Mouse (Mus musculus): ENCODE results near the gene Cyb5r3. TPM values are rescaled to one million over a fixed set of nuclear protein-coding genes. Genes with fewer than 3 reads are reported as not detected.

Cyb5r3 gene
- total and polyA plus RNA-seq, 3 experiments: 22.6 to 67.0 TPM; not detected in 1

DNA sequence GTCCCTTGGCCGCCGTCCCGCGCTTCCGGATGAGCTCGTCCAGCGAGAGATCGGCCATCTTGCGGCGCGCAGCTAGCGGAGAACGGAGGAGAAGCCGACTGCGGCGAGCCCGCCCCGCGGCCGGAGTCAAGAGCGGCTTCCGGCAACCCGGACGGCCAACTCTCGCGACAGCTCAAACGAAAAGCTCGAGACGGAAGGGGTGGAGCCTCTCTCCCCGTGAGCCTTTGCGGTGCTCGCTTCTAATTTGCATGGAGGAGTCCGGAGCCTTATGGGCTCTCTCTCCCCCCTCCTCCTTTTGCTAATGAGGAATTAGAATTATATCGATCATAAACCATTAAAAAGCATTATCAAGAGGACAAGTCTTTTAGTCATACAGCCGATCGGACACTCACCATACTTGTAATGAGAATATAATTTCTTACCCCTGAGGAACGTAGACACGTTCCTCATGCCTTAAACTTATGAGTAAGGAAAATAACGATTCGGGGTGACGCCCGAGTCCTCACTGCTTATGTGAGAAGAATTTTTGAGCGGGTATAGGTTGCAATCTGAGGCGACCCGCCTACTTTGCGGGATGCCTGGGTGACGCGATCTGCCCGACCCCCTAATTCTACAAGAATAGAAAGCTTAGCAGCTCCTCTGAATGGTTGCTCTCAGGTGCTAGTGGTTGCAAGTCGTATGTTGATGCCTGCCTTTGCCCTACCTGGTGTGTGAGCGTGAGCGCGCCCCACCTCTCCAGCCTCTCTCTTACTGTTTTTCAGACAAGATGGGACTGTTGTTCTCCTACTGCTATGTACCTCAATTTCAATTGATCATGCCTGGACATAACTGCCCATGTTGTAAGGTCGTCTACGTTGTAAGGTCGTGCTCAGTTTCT is 23.0 kb downstream of the Cyb5r3 start, which contains the start of gene Poldip3:
Poldip3 (minus strand) TSS at position 189 of the 877 bp plus-strand sequence.
- peak; percentile 96 to 99 for TF ChIP-seq POLR2A (IDR thresholded peaks at IDR 0.05; ENCODE audit: control insufficient read depth in 1 of 2, insufficient read depth in 1 of 2, low read depth in 1 of 2, low read length in 2 of 2, poor library complexity in 1 of 2)
- peak; percentile 88 for TF ChIP-seq HCFC1 (IDR thresholded peaks at IDR 0.05; ENCODE audit: low read depth, low read length)
- peak; percentile 91 for TF ChIP-seq ELF1 (IDR thresholded peaks at IDR 0.05; ENCODE audit: low read depth, low read length)
- TF ChIP-seq TCF12 (IDR thresholded peaks at IDR 0.05; ENCODE audit: low read depth, low read length): peak; percentile 56
- no peak; the same call in 1 of the 2 replicates for TF ChIP-seq KAT2A (conservative IDR thresholded peaks at IDR 0.05; ENCODE audit: low read depth, low read length)
- peak; percentile 100 for TF ChIP-seq ZMIZ1 (IDR thresholded peaks at IDR 0.05; ENCODE audit: low read depth, low read length)
- peak; percentile 100 for TF ChIP-seq POLR2AphosphoS2 (IDR thresholded peaks at IDR 0.05; ENCODE audit: low read length)
- TF ChIP-seq GABPA (IDR thresholded peaks at IDR 0.05; ENCODE audit: low read depth, low read length): no peak
- no peak for TF ChIP-seq UBTF (IDR thresholded peaks at IDR 0.05; ENCODE audit: borderline replicate concordance, insufficient read depth, low read depth, low read length)
- TF ChIP-seq NELFE (IDR thresholded peaks at IDR 0.05; ENCODE audit: low read depth, low read length): peak; percentile 92
- peak; percentile 88 for TF ChIP-seq SIN3A (IDR thresholded peaks at IDR 0.05; ENCODE audit: low read length)
- peak; percentile 97 for TF ChIP-seq CHD2 (IDR thresholded peaks at IDR 0.05; ENCODE audit: low read length)
- no peak for TF ChIP-seq MYC (IDR thresholded peaks at IDR 0.05; ENCODE audit: low read depth, low read length)
- no peak for TF ChIP-seq ZKSCAN1 (IDR thresholded peaks at IDR 0.05; ENCODE audit: low read depth, low read length)
- TF ChIP-seq MAFK (IDR thresholded peaks at IDR 0.05; ENCODE audit: borderline replicate concordance, low read depth, low read length): no peak
- no peak for TF ChIP-seq E2F4 (IDR thresholded peaks at IDR 0.05; ENCODE audit: borderline replicate concordance, low read depth, low read length)
- no peak for TF ChIP-seq MAZ (IDR thresholded peaks at IDR 0.05; ENCODE audit: low read depth, low read length)
- no peak for TF ChIP-seq EP300 (IDR thresholded peaks at IDR 0.05; ENCODE audit: low read depth in 1 of 2, low read length in 2 of 2)
- TF ChIP-seq TBP (IDR thresholded peaks at IDR 0.05; ENCODE audit: low read depth, low read length): peak; percentile 99
- no peak for TF ChIP-seq MYB (IDR thresholded peaks at IDR 0.05; ENCODE audit: low read depth, low read length)
- peak; percentile 91 for TF ChIP-seq ETS1 (IDR thresholded peaks at IDR 0.05; ENCODE audit: low read depth, low read length)
- no peak for TF ChIP-seq USF1 (IDR thresholded peaks at IDR 0.05; ENCODE audit: low read depth, low read length)
- TF ChIP-seq CHD1 (IDR thresholded peaks at IDR 0.05; ENCODE audit: low read depth, low read length): no peak
- TF ChIP-seq POLR2AphosphoS5 (IDR thresholded peaks at IDR 0.05; ENCODE audit: borderline replicate concordance, low read depth, low read length): peak; percentile 99
- TF ChIP-seq RCOR1 (IDR thresholded peaks at IDR 0.05; ENCODE audit: low read depth, low read length): no peak
- TF ChIP-seq TAL1 (IDR thresholded peaks at IDR 0.05; ENCODE audit: low read length): no peak
- Histone ChIP-seq H3K9ac (ENCODE audit: control insufficient read depth, low read depth, low read length, poor library complexity, severe bottlenecking) (peak within 1 kb of the TSS; percentile 91), H3K4me1 (ENCODE audit: control insufficient read depth in 1 of 2, insufficient read depth in 2 of 2, low read length in 2 of 2) (peaks cover 0 to 16% of the 10 kb centered on the region in 2 experiments; a peak in 2 of 4 replicates), H3K4me3 (ENCODE audit: control insufficient read depth in 1 of 2, insufficient read depth in 1 of 2, low read depth in 2 of 2, low read length in 2 of 2) (peak within 1 kb of the TSS; percentile 97 to 98), H3K27me3 (ENCODE audit: control insufficient read depth in 1 of 2, insufficient read depth in 2 of 2, low read length in 2 of 2) (no peaks in the 10 kb centered on the region), H3K79me2 (ENCODE audit: control insufficient read depth, insufficient read depth, low read length, poor library complexity) (peaks cover 45% of the 10 kb centered on the region), H3K9me3 (replicated peaks; ENCODE audit: insufficient read depth, low read length) (no peaks in the 10 kb centered on the region), H3K27ac (ENCODE audit: control insufficient read depth, low read depth, low read length) (peak within 1 kb of the TSS; percentile 94), H3K36me3 (ENCODE audit: control insufficient read depth in 1 of 2, insufficient read depth in 2 of 2, low read length in 2 of 2) (peaks cover 2 to 7% of the 10 kb centered on the region in 2 experiments; a peak in 3 of 4 replicates)
- DNase-seq (ENCODE audit: low read depth, low spot score): peak; percentile 98
